Mouse (Mus musculus) granulocyte monocyte progenitor cell, adult 5-6 weeks (primary cell): ENCODE measurements around the gene Tuba1b. TPM values are rescaled to one million over a fixed set of nuclear protein-coding genes. Genes with fewer than 3 reads are reported as not detected.

ENCODE experiments used
- ATAC-seq: replicated peaks from 2 replicates; pipeline ENCODE4 v1.8.0; 2016; ENCODE audit warnings: mild to moderate bottlenecking, moderate TSS enrichment, inconsistent platforms; ENCODE audit not compliant: poor library complexity, severe bottlenecking
- total RNA-seq, 2 experiments: library from RNA; stranded (forward) in 1 of 2; stranded (reverse) in 1 of 2; fragments of 200-712, 200-1000 nt in 1 of 2; fragments of >200 nt in 1 of 2; fragmentation: Nextera tagmentation in 1 of 2; gene quantifications; 2 replicates each; pipeline ENCODE4 v1.2.3; 2014 to 2017

Gene Tuba1b
- total RNA-seq, 2 experiments from 2014 or later: 1,039 to 2,397 TPM

DNA sequence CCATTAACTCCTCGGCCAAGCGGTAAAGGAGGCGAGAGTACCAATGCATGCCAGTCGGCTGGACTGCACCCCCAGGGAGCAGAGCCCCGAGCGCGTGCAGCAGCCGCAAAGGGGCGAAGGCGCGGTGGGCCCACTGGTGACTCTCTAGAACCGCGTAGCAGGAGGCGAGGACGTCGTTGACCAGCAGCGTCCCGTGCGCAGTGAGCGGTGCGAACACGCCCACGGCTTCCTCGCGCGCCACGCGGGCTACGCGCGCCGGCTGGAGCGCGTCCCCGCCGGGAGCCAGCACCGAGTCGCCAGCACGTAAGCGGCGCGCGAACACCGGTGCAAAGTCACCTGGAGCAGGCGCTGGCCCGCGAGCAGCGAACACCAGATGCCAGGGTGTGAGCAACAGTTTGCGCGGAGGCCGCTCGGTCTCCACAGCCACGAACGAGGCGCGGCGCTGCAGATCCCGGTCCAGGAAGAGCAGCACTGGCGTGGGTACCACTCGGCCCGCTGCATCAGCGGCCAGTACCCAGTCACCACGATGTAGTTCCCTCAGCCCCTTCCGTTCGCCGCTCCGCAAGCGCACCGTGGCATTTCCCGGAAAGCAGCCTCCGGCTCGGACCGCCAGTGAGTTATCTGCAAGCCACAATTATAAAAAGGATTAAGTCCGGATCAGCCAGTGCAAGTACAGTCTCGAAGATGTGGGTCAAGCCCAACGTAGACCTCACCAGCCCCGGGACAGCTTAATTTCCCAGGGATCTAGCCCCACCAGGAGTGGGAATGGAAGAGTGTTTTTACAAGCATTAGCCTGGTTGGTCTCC, 40.2 kb downstream of the Tuba1b start, which contains the start of gene Rhebl1:
TSS of gene Rhebl1 (minus strand) at position 601 of the 806 bp plus-strand sequence.
- 0 out of 2 replicates have a peak, but pooled peaks have one; percentile 17 for ATAC-seq

DNA sequence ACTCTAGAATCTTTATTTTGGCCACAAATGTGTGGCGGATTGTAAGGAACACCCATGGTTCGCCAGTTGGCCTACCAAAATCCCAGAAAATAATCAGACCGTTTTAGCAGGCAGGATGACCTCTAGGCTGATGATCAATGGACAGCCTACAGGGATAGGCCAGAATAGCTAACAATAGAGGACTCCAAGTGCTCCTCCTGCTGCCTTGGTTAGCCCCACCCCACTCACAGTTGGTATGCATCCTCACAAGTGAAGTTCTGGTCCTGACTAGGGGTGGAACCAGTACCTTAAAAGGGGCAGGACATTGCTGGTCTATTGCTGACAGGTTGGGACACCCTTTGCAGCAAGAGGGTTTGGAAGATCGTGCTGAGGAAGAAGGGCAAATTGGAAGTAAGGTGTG, 41.3 kb downstream of the Tuba1b start:
- no peak for ATAC-seq

DNA sequence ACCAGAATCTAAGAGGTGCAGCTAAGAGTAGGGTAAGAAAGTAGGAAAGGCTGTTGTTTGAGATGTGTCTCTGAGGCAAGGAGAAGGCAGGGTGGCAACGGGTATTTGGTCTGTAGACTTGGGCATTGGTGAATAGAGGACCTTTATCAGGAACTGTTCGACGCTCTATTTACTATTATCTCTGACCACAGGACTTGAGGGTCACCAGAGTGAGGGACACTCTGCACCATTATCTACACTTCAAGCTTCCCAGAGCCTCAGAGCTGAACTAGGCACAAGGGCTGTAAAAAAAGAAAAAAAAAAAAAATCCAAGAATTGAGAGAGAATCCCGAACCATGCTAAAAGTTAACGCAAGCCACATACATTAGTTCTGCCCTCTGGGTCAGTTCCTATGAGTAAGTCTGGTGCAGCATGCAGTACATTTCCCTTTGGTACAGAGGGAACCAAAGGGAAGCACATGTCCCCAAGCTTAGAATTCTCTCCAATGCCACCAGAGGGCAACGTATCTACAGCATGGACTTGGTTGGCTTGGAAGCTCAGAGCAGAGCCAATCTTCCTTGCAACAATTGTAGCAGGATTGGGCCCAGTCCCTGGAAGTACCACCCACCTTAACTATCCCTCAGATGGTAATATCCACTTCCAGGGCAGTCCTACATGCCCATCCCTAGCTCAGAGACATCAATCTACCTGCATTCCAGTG, 42.3 kb downstream of the Tuba1b start:
- ATAC-seq: peak; percentile 84

DNA sequence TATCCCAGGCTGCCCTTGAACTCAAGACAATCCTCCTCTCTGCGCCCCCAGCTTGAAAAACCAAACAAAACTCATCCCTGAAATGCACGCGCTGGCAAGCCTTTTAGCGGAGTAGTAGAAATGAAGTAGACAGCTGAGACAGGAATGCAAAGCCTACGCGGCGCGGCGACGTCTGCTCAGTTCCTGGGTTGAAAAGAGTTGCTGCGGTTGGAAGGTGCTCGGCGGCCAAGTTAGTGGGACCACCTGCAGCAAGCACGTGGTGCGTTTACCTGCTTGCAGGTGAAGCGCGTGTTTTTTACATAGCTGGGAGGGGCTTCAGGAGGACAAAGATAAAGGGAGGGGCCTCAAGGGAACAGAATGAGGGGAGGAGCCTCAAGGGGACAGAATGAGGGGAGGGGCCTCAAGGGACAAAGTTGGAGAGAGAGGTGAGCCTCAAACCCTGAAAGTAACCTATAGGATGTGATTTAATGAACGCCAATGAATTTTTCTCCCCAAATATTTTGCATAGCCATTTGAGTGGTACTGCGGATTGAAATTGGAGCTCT, 43.1 kb downstream of the Tuba1b start:
- no peak for ATAC-seq

DNA sequence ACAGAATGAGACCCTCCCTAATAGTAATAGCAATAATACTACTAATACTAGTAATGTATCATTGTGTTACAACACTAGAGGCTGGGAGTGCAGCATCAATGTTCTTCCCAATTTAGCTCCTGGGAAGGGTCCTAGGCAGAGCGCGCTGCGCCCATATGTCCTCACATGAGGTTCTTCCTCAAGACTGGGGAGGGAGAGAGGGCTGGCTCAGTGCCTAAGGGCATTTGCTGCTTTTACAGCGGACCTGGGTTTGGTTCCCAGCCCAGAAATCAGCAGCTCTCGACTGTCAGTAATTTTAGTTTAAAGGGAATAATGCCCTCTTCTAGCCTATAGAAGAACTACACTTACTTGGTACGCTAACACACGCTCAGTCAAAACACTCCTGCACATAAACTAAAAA, 46.8 kb downstream of the Tuba1b start:
- ATAC-seq: no peak

DNA sequence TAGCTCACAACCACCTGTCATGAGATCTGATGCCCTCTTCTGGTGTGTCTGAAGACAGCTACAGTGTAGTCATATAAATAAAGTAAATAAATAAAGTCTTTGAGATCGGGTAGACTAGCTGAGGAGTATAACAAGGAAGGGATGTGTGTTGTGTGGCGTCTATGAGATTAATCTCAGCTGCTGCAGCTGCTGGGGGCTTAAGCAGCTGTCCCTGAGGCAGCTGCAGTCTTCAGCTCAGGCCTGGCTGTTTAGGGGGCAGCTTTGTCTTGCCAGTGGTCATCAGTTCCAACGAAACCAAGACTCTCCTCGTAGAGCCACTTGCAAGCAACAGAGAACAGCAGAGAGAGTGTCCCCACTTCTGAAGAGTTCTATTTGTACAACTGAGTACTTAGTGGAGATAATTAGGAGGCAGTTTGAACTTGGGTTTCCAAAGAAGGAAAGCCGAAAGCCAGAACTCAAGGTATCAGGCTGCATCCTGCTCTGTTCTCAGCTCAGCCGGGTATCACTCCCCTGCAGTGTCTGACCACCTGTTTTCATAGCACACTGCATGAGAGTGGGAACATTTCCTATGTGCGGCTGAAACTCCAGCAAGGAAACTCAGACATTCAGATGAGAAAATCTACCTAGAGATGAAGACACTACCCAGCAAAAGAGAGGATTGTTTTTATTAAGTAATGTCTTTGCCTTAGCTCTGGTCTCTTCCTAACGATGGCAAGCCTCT, 47.5 kb downstream of the Tuba1b start:
- ATAC-seq: no peak

DNA sequence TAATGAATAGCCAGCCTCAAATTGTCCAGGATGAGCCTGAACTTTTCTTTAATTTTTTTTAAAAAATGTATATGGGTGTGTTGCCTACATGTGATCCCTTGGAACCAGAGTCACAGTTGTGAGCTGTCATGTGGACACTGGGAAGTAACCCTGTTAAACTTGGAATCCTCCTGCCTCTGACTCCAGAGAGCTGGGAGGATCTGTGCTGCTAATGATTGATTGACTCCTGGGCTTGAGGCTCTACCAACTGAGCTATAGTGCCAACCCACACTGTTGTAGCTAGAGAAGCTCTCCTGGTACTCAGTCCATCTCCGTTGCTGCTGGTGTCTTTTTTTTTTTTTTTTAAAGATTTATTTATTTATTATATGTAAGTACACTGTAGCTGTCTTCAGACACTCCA, 50.3 kb downstream of the Tuba1b start:
- no peak for ATAC-seq

DNA sequence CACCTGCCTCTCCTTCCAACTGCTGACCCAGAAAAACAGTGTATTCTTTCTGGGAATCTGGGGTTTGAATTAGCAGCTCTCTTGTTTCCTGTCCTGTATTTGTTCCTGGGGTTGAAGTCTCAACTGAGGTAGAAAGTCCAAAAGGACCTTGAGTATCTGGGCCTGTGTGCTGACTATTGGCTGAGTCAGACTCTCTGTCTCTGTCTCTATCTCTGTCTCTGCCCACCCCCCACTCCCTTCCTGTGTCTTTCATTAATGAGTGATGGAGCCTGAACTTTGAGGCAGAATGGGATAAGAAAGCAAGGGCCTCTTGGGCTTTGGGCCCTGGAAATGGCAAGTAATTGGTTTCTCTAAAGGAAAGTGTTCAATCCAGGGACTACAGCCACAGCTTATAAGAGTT, 50.7 kb downstream of the Tuba1b start:
- no peak for ATAC-seq

DNA sequence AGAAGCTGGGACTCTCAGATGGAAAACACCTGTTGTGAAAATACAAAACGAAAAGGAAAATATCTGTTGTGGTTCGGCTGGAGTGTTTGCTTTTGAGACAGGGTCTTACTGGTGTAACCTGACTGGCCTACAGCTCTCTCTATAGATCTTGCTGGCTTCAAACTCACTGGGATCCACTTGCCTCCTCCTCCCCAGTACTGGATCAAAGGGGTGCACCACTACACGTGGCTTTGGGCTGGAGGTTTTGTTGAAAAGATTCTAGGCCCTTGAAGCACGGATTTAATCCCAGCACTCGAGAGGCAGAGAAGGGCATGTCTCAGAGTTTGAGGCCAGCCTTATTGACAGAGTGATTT, 52.7 kb downstream of the Tuba1b start:
- ATAC-seq: 0 out of 2 replicates have a peak, but pooled peaks have one; percentile 1

Other genes starting within 250 kb of the Tuba1b start
- gene Ccdc65, start 226.4 kb downstream of the Tuba1b start, total RNA-seq (2014; fragmentation: Nextera tagmentation): not detected in 2 replicates
- gene Ccdc65, start 226.4 kb downstream of the Tuba1b start, total RNA-seq (2017): not detected in 2 replicates
- 37.6 and 39.9 TPM in 2 replicates for gene Fkbp11, start 206.4 kb downstream of the Tuba1b start, total RNA-seq (2014; fragmentation: Nextera tagmentation)
- 63.8 and 66.3 TPM in 2 replicates for gene Fkbp11, start 206.4 kb downstream of the Tuba1b start, total RNA-seq (2017)
- 39.0 and 41.4 TPM in 2 replicates for gene Arf3, start 171.4 kb downstream of the Tuba1b start, total RNA-seq (2014; fragmentation: Nextera tagmentation)
- gene Arf3, start 171.4 kb downstream of the Tuba1b start, total RNA-seq (2017): 29.9 and 32.7 TPM in 2 replicates
- gene Wnt10b, start 156.4 kb downstream of the Tuba1b start, total RNA-seq (2014; fragmentation: Nextera tagmentation): 0.47 TPM in 1 of 2 replicates, not detected in the other
- 0.26 TPM in 1 of 2 replicates, not detected in the other for gene Wnt10b, start 156.4 kb downstream of the Tuba1b start, total RNA-seq (2017)
- not detected in 2 replicates for gene Wnt1, start 144.7 kb downstream of the Tuba1b start, total RNA-seq (2014; fragmentation: Nextera tagmentation)
- not detected in 2 replicates for gene Wnt1, start 144.7 kb downstream of the Tuba1b start, total RNA-seq (2017)
- not detected in 2 replicates for gene Ddn, start 125.1 kb downstream of the Tuba1b start, total RNA-seq (2014; fragmentation: Nextera tagmentation)
- gene Ddn, start 125.1 kb downstream of the Tuba1b start, total RNA-seq (2017): not detected in 2 replicates
- 34.2 and 63.8 TPM in 2 replicates for gene Prkag1, start 103.0 kb downstream of the Tuba1b start, total RNA-seq (2014; fragmentation: Nextera tagmentation)
- gene Prkag1, start 103.0 kb downstream of the Tuba1b start, total RNA-seq (2017): 85.0 and 110 TPM in 2 replicates
- gene Kmt2d, start 63.4 kb downstream of the Tuba1b start, total RNA-seq (2014; fragmentation: Nextera tagmentation): 59.0 and 81.0 TPM in 2 replicates
- gene Kmt2d, start 63.4 kb downstream of the Tuba1b start, total RNA-seq (2017): 15.8 and 24.9 TPM in 2 replicates
- gene Rhebl1, start 40.0 kb downstream of the Tuba1b start, total RNA-seq (2014; fragmentation: Nextera tagmentation): 14.3 and 25.5 TPM in 2 replicates
- 4.3 and 7.3 TPM in 2 replicates for gene Rhebl1, start 40.0 kb downstream of the Tuba1b start, total RNA-seq (2017)
- not detected in 2 replicates for gene Dhh, start 36.0 kb downstream of the Tuba1b start, total RNA-seq (2014; fragmentation: Nextera tagmentation)
- gene Dhh, start 36.0 kb downstream of the Tuba1b start, total RNA-seq (2017): not detected in 2 replicates
- gene Lmbr1l, start 16.3 kb downstream of the Tuba1b start, total RNA-seq (2014; fragmentation: Nextera tagmentation): 3.5 and 8.5 TPM in 2 replicates
- 7.7 and 11.9 TPM in 2 replicates for gene Lmbr1l, start 16.3 kb downstream of the Tuba1b start, total RNA-seq (2017)
- gene Gm49450, start 19.0 kb upstream of the Tuba1b start, total RNA-seq (2014; fragmentation: Nextera tagmentation): not detected in 2 replicates
- not detected in 2 replicates for gene Gm49450, start 19.0 kb upstream of the Tuba1b start, total RNA-seq (2017)
- gene Tuba1a, start 19.1 kb upstream of the Tuba1b start, total RNA-seq (2014; fragmentation: Nextera tagmentation): 21.3 and 34.8 TPM in 2 replicates
- gene Tuba1a, start 19.1 kb upstream of the Tuba1b start, total RNA-seq (2017): 19.6 and 24.6 TPM in 2 replicates
- 117 and 131 TPM in 2 replicates for gene Tuba1c, start 95.3 kb upstream of the Tuba1b start, total RNA-seq (2014; fragmentation: Nextera tagmentation)
- gene Tuba1c, start 95.3 kb upstream of the Tuba1b start, total RNA-seq (2017): 109 and 120 TPM in 2 replicates
- not detected in 2 replicates for gene Prph, start 120.6 kb upstream of the Tuba1b start, total RNA-seq (2014; fragmentation: Nextera tagmentation)
- not detected in 2 replicates for gene Prph, start 120.6 kb upstream of the Tuba1b start, total RNA-seq (2017)
- gene Troap, start 140.0 kb upstream of the Tuba1b start, total RNA-seq (2014; fragmentation: Nextera tagmentation): 11.0 and 44.6 TPM in 2 replicates
- 21.5 and 24.9 TPM in 2 replicates for gene Troap, start 140.0 kb upstream of the Tuba1b start, total RNA-seq (2017)
- not detected in 2 replicates for gene C1ql4, start 153.3 kb upstream of the Tuba1b start, total RNA-seq (2014; fragmentation: Nextera tagmentation)
- gene C1ql4, start 153.3 kb upstream of the Tuba1b start, total RNA-seq (2017): not detected in 2 replicates
- not detected in 2 replicates for gene Dnajc22, start 158.6 kb upstream of the Tuba1b start, total RNA-seq (2014; fragmentation: Nextera tagmentation)
- gene Dnajc22, start 158.6 kb upstream of the Tuba1b start, total RNA-seq (2017): not detected in 2 replicates
- gene Spats2, start 191.4 kb upstream of the Tuba1b start, total RNA-seq (2014; fragmentation: Nextera tagmentation): 0.85 TPM in 1 of 2 replicates, not detected in the other
- 0.46 and 1.0 TPM in 2 replicates for gene Spats2, start 191.4 kb upstream of the Tuba1b start, total RNA-seq (2017)